Mouse (Mus musculus): Measurements from ENCODE around the gene 1700016K19Rik. TPM values are rescaled to one million over a fixed set of nuclear protein-coding genes. Genes with fewer than 3 reads are reported as not detected.

The 1700016K19Rik gene
- not detected for polyA plus RNA-seq (2014; fragmentation: Illumina TruSeq; extraction: RNeasy Lipid Tissue Mini Kit (QIAGEN cat#74804); ENCODE audit: low read depth, low replicate concordance)

GRCm38 (mm10) chr11:75999440-76000155 lies at the start of gene 1700016K19Rik:
Gene 1700016K19Rik (plus strand): TSS chr11:75999912.

GRCm38 (mm10) chr11:76027139-76028071 lies 27.7 kb downstream of the 1700016K19Rik start, which contains the start of gene Rflnb:
Gene Rflnb (minus strand): TSS chr11:76027782.

Other genes starting within 250 kb of the 1700016K19Rik start
- 0.42 TPM for gene Doc2b, start 203.9 kb upstream of the 1700016K19Rik start, polyA plus RNA-seq (2014; fragmentation: Illumina TruSeq; extraction: RNeasy Lipid Tissue Mini Kit (QIAGEN cat#74804); ENCODE audit: low read depth, low replicate concordance)
- 6.8 TPM for gene Rph3al, start 61.5 kb upstream of the 1700016K19Rik start, polyA plus RNA-seq (2014; fragmentation: Illumina TruSeq; extraction: RNeasy Lipid Tissue Mini Kit (QIAGEN cat#74804); ENCODE audit: low read depth, low replicate concordance)
- 26.2 TPM for gene Rflnb, start 27.9 kb downstream of the 1700016K19Rik start, polyA plus RNA-seq (2014; fragmentation: Illumina TruSeq; extraction: RNeasy Lipid Tissue Mini Kit (QIAGEN cat#74804); ENCODE audit: low read depth, low replicate concordance)
- 23.3 TPM for gene Vps53, start 179.7 kb downstream of the 1700016K19Rik start, polyA plus RNA-seq (2014; fragmentation: Illumina TruSeq; extraction: RNeasy Lipid Tissue Mini Kit (QIAGEN cat#74804); ENCODE audit: low read depth, low replicate concordance)
- gene Fam57a, start 179.8 kb downstream of the 1700016K19Rik start, polyA plus RNA-seq (2014; fragmentation: Illumina TruSeq; extraction: RNeasy Lipid Tissue Mini Kit (QIAGEN cat#74804); ENCODE audit: low read depth, low replicate concordance), result 4.8 TPM
- gene Dbil5, start 217.7 kb downstream of the 1700016K19Rik start, polyA plus RNA-seq (2014; fragmentation: Illumina TruSeq; extraction: RNeasy Lipid Tissue Mini Kit (QIAGEN cat#74804); ENCODE audit: low read depth, low replicate concordance), result not detected
- 4.8 TPM for gene Gemin4, start 217.8 kb downstream of the 1700016K19Rik start, polyA plus RNA-seq (2014; fragmentation: Illumina TruSeq; extraction: RNeasy Lipid Tissue Mini Kit (QIAGEN cat#74804); ENCODE audit: low read depth, low replicate concordance)
- gene Mrm3, start 243.8 kb downstream of the 1700016K19Rik start, polyA plus RNA-seq (2014; fragmentation: Illumina TruSeq; extraction: RNeasy Lipid Tissue Mini Kit (QIAGEN cat#74804); ENCODE audit: low read depth, low replicate concordance), result 28.5 TPM
- 48.7 TPM for gene Glod4, start 243.8 kb downstream of the 1700016K19Rik start, polyA plus RNA-seq (2014; fragmentation: Illumina TruSeq; extraction: RNeasy Lipid Tissue Mini Kit (QIAGEN cat#74804); ENCODE audit: low read depth, low replicate concordance)

Measured in heart, adult 10 weeks (tissue).